Mouse (Mus musculus) T-helper 17 cell (primary cell): ENCODE results near the gene Prrc2b.

ENCODE experiments used
- in situ Hi-C, 2 experiments: fragments of 300-600 bp; cut with MboI, MseI; formaldehyde crosslinking; loops; 1 replicate in 1 of 2; 2 replicates in 1 of 2; pipeline ENCODE4 v1.15.1; 2025; ENCODE audit warnings: high pct_unique_total_duplicates in 2 of 2

Prrc2b gene

DNA sequence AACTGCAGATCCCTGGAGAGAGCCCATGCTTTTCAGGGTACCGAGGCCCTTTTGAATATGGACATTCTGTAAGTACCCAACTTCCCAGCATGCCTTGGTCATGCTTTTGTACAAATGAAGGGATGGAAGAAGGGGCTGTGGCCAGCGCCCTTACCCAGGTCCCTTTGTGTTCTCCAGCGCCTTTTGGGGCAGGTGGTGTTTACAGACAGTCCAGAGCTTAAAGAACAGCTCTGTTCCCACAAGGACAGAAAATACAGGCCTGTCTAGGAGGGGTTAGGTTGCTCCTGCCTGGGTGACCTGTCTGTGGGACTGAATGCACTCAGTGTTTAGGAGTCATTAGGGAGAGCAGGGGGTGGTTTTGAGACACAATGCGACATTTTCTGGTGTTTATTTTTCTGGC lies 6.4 kb downstream of the Prrc2b start:
- in situ Hi-C loops: loop anchor here in 1 of 2 experiments (10.0 kb wide), 1 partner anchor 717 kb away; the partner anchor contains the start of gene Fam129b

DNA sequence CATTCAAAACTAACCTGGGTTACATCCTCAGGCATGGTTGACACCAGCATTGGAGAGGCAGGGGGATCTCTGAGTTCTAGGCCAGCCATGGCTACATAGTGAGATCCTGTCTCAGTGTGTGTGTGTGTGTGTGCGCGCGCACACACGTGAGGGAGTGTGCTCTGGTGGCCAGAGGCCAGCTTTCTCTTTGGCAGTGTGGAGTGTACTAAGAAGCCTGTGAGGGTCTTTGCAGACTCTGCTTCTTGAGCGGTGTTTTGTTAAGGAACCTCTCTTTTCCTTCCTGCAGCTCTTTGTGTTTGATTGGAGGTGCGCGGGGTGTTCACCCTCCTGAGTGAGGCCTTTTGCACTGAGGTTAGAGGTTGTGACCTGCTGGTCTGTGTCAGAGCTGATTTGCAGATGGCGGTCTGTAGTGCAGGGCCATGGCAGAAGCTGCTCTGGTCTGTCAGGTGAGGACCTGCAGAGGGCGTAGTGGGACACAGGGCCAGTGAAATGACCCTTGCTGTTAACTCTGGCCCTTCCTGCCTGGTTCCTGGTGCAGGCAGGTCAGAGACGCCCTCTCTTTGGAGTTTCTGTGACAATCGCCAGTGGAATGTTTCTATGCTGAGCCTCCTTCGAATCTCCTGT lies 7.8 kb downstream of the Prrc2b start:
- in situ Hi-C loops: loop anchor here in 1 of 2 experiments (10.0 kb wide), 1 partner anchor 716 kb away; the partner anchor contains the start of gene Fam129b

DNA sequence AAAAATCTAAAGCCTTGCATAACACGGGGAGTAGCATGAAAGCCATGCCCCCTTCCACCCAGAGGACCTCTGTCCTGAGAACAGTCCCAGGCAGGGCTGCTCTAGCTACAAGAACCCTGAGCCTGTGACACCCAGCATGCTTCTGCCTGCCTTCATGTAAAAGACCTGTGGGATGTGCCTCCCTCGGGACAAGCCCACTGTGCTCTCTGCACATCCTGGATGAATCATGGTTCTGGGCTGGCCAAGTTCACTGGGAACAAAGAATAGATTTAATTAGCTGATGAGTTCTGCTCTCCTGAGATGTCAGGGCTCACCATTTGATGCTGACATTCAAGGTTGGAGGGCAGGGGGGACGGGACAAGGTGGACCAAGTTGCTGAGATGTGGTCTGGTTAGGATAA lies 9.6 kb downstream of the Prrc2b start:
- in situ Hi-C loops: no loop called here

DNA sequence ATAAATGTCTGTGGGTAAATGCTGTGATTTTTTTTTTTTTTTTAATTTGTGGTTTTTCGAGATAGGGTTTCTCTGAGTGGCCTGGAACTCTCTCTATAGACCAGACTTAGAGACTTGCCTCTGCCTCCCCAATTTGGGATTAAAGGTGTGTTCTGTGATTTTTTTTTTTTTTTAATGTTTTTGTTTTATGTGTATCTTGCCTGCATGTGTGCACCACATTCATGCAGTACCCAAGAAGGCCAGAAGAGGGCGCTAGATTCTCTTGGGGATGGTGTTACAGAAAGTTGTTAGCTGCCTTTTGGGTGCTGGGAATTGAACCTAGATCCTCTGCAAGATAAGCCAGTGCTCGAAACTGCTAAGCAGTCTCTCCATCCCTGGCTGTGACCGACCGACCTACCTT lies 10.1 kb downstream of the Prrc2b start:
- in situ Hi-C loops: no loop called here

DNA sequence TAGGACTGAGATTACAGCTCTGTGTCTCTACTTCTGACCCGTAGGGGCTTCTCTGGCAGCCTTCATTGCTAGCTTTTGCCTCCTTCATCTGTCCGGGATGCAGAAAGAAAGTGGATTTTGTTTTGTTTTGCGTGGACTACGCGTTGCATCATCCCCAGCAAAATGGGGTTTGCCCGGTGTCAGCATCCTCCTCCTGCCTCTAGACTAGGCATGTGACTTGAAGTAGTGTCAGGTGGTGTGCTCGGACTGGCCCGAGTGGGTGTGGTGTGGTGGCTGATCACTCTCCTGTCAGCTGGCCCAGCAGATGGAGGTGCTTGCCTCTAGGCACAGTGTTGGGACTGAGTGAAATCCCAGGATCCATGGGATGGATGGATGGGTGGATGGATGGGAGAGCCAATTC lies 11.2 kb downstream of the Prrc2b start:
- in situ Hi-C loops: no loop called here

DNA sequence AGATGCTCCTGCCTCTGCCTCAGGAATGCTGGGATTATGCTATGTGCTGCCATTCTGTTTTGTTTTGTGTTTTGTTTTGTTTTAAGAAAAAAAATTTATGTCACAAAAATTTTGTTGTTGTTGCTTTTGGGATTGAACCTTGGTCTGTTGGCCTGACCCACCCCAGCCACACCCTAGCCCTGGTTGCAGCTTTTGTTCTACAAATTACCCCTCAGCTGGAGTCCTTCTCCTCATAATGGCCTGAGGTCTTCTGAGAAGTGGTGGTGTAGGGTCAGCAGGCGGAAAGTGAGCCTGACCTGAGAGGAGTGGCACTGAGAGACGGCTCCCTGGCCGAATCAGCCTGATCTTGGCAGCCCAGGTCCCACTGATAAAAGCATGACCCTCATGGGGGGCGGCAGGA lies 11.8 kb downstream of the Prrc2b start:
- in situ Hi-C loops: no loop called here

DNA sequence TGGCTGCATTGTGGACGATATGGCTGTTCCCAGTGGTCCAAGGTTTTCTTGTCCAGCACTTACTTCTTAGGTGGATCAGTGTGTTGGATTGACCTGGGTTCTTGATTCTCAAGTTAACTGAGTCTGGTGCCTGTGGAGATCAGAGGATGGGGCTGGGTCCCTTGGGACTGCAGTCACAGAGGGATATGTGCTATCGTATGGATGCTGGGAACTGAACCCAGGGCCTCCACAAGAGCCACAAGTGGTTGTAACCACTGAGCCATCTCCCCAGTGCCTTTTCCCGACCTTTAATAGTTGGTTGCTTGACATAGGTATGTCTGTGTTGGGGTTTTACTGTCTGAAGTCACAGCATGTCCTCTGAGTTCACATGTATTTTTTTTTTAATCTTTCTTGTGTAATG lies 12.2 kb downstream of the Prrc2b start:
- in situ Hi-C loops: no loop called here

DNA sequence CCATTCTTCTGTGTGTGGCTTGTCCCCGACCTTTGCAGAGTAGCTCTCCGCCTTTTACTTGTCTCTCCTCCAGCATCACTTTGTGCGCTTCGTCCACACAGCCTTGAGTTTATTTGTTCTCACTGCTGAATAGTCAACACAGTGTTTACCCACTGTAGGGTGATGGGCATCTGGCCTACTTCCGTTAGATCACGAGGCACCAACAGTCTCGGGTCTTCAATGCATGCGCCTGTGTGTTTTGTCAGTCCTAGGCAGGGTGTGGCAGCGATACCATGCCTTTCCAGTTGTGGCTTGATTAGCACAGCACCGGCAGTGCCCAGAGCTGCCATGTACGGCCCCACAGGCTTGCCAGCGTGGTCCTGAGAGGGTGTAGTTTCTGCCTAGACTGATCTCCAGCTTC lies 13.6 kb downstream of the Prrc2b start:
- in situ Hi-C loops: no loop called here

DNA sequence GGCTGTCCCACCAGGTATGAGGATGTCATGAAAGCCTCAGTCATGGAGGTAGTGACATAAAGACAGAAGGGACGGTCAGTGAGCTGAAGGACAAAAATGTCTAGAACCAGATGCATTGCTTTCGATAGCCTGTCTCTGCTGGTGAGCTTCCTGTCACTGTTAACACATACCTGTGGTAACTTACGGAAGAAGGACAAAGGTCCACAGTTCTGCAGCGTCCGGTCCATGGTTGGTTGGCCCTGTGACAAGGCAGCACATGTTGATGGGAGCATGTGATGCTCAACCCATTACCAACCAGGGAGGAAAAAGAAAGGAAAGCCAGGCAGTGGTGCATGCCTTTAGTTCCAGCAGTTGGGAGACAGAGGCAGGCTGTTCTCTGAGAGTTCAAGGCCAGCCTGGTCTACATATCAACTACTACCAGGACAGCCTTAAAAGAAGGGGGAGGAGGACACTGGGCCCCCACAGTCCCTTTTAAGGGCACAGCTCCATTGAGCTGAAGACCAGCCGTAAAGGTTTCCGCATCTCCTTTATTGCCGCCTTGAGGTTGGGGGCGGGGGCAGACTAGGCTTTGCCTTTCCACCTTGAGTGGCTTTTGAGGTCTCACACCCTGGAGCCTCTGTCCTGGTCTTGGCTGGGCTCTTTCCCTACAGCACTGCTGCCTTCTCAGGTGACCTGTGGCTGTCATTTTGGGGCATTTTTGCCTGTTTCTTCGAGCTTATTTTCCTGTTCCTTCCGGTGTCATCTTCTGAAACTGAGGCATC lies 14.3 kb downstream of the Prrc2b start:
- in situ Hi-C loops: no loop called here

DNA sequence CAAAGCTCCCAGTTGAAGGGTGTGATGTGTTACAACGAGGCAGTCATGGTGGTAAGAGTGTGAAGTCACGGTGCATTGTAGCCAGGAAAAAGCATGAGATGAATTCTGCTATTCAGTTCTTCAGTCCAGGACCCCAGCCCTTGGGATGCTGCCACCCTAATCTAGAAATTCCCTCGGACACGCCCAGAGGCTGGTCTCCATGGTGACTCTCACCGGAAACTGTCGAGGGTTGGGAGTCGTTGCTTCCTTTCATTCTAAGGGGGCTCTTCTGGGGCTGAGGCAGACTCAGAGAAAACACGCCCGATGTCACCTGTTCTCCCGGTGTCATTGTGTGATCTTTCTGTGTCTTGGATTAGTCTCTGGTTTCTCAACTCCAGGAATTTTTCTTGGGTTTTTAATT lies 15.7 kb downstream of the Prrc2b start:
- in situ Hi-C loops: no loop called here

DNA sequence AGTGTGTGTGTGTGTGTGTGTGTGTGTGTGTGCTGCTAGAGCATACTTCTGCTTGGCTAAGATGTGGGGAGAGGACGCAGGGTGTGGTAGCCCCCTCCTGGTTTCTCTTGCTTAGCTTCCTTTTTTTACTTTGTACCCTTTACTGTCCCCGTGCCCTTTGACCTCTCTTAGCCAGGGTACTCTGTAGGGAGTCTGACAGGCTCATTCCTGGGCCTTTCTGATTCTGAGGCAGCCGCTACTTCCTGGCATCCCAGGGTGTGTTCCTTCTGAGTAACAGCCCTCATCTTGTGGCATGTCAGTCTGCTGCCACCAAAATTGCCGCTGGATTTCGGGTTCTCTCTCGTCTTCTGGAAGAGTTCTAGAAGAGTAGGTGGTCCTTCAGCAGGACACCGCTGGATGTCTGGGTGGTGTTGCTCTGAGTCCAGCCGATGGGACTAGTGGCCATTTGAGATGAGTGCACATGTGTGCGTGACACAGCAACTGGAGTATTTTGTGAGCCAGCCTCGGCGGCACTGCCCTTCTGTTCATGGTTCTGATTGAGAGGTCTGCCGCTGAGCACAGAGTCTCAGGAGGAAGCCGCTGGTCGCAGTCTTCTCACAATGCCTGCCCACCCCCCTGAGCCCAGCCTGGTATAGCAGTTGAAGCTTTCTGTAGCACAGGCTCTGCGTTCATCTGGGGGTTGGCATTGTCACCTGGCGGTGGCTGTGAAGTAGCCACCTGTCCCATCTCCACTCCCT lies 16.3 kb downstream of the Prrc2b start:
- in situ Hi-C loops: no loop called here

DNA sequence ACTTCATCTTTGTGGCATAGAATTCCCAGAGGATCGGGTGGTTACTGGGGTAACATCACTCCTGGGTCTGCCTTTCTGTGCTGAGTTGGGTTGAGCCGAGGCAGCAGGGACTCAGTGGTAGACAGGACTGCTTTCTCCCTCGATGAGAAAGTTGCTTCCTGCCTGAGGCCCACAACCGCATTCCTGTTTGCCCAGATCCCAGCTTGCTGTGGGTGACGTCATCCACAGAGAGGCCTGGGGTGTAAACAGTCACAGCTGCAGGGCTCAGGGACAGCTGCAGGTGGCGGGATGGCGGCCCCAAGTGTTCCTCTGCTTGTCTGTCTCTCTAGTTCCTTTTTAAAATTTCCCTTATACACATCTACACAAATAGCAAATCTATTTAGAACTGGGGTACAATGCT lies 16.9 kb downstream of the Prrc2b start:
- in situ Hi-C loops: no loop called here

DNA sequence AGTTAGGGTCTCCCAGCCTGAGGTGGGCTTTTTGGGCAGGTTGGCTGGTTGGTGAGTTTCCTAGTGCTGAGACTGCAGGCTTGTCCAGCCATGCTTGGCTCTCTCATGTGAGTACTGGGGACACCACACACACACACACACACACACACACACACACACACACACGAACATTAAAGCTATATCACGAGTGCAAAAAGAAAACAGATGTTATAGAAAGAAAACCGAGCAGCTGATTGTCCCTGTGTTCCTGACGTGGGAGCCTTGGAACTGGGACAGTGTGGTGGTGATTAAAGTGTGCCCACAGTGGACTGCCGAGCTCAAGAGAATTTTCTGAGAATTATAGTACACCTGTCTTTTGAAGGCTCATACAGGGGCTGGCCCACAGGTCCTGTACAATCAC lies 18.4 kb downstream of the Prrc2b start:
- in situ Hi-C loops: no loop called here

DNA sequence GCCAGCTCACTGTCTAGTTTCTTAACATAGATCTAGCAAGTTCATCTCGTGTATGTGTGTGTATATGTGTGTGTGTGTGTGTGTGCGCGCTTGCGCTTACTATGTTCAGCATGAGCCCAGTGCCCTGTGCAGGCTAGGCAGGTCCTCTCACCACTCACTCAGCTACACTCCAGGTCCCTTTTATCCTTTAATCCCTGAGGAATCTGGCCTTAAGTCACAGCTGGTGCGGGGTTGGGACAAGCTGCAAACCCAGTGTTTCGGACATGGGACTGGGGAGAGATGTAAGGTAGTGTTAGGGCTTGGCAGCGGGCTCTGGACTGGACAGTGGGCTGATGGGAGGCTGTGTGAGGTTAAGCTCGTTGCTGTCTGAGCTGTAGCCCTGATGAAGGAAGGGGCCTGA lies 19.1 kb downstream of the Prrc2b start:
- in situ Hi-C loops: loop anchor here in 1 of 2 experiments (5.0 kb wide), 1 partner anchor 33 kb away; no protein-coding TSS in a partner anchor

DNA sequence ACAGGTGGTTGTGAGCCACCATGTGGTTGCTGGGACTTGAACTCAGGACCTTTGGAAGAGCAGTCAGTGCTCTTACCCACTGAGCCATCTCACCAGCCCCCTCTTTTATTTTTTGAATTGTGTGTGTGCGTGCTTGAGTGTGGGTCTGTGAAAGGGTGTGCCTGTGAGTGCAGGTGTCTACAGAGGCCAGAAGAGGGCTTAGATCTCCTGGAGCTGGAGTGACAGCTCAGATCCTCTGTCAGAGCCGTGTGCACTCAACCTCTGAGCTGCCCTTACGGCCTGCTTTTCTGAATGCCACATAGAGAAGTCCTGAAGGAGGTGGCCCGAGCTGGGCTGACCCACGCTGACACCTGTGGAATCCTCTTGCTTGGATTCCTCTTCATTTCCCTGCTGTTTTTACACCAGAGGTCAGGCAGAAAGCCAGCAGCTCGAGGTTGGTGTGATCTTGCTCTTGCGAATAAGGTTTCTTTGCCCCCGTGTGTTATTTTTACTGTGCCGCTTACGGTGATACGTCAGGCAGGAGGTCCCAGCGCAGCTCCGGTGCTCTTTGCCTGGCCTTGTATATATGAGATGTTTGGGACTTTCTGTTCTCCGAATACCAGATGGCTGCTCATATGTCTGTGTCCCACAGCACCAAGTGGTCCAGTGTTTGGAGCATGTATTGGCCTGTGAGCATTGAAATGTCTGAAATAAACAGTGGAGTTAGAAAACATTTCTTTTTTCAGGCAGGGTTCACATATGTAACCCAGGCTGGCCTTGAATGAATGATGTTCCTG lies 21.0 kb downstream of the Prrc2b start:
- in situ Hi-C loops: loop anchor here in 1 of 2 experiments (5.0 kb wide), 1 partner anchor 35 kb away; no protein-coding TSS in a partner anchor

DNA sequence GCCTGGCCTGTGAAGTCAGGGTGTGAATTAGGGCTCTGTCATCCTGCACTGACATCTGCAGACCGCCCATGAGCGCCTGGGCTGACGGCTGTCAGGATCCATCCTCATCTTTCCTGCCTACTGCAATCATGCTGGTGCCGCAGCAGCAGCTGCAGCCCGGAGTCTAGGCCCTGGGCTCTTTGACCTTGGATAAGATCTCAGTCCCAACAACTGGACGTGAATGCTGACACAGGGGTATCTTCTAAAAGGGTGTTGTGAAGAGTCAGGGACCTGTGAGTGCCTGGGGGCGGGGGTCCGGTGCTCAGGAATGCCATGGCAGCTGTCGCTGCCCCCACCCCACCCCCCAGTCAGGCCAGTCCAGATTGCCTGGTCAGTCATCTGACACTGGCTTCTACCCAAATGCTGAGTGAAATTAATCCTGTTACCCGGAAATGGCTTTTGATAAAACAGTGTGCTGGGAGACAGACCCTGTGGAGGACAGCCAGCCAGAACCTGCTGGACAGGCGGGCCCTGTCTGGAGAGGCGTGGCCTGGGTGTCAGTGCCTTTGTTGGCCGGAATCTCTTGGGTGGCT lies 23.4 kb downstream of the Prrc2b start:
- in situ Hi-C loops: loop anchor here in 1 of 2 experiments (5.0 kb wide), 1 partner anchor 37 kb away; no protein-coding TSS in a partner anchor

DNA sequence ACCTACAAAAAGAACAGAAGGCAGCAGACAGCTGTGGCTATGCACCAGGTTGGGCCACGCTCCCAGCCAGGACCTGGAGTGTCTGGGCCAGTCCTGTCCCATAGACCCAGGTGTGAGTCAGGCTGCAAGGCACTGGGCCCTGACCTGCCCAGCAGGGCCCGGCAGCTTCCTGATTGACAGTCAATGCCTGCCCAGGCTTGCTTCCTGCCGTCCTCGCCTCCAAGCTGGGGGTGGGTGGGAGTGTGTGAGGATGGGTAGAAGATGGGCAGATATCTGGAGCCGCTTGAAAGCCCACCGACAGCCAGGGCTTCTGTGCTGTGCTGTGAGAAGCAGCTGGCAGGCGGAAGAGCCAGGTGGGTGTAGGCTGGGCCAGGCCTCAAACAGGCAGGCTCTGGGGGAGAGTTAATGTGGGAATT lies 24.2 kb downstream of the Prrc2b start:
- in situ Hi-C loops: no loop called here

DNA sequence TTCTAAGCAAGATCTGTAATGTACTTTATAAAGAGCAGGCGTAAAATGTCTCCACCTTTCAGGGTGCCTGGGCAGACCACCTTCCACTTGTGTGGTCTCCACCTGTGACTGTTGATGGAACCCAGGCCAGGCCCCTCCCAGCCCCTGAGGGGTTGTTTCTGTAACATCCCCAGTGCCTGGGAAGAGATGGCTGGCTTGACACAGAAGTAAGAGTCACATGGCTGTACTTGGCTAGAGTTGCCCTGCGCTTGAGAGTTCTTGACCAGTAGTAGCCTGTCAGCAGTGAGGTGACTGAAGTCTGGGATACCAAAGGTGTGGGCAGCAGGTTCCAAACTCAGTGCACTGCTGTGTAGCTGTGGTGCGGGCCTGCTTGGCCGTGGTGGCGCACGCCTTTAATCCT lies 24.6 kb downstream of the Prrc2b start:
- in situ Hi-C loops: no loop called here

DNA sequence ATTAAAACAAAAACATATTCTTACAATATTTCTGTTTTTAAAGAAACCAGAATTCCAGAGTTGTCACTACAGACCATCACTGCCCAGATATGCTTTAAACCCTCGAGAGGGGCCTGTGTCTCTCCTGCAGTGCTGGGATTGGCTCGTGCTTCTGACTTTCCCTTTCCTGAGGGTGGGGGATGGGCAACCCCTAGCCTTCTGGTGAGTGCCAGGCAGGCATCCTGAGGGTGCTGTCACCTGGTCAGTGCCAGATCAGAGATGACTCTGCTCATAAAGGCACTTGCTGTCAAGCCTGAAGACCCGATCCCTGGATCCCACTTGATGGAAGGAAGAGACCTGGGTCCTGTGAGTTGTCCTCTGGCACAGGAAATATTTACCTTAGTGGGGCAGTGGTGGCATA lies 26.0 kb downstream of the Prrc2b start:
- in situ Hi-C loops: no loop called here

DNA sequence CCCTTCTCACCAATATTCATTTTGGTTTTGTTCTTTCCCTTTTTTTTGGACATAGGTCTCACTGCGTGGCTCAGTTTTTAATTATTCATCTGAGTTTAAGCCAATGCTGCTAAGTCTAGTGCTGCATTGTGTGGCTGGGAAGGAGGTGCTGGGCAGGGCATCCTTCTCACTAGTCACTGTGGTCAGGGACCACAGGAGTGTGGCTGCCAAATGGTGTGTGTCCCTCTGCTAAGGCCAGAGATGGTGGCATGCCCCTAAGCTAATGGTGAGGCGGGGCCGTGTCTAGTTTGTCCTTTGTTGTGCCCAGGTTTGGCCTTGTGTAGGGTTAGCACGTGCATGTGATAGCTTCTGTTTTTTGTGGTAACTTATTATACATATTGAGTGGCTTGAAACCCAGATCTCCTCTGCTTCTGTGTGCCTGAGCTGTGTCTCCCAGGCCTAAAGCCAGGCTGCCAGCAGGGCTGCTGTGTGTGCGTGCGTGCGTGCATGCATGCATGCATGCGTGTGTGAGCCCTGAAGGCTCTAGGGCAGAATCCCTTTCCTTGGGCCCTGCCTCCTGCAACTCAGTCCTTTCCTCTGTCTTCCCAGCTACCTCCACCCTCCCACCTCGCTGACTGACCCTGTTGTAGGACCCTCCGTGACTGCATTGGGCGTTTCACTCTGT lies 26.6 kb downstream of the Prrc2b start:
- in situ Hi-C loops: no loop called here

DNA sequence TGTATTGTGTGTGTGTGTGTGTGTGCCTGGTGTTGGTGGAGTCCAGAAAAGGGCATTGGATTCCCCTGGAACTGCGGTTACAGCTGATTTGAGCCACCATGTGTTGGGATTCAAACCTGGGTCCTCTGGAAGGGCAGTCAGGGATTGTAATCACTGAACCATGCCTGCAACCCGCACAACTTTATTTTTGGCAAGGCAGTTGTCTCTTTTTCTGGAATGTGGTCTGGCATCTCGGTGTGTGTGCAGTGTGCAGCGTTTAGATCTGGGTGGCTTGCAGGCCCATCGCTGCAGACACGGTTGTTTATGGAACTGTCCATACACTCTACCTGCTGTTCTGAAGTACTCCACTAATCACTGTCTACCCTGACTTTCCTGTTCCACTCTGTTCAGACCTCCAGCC lies 28.5 kb downstream of the Prrc2b start:
- in situ Hi-C loops: no loop called here
